Mouse (Mus musculus) liver, adult 2 months (tissue): Measurements from ENCODE around the gene Taldo1. TPM values are rescaled to one million over a fixed set of nuclear protein-coding genes. Genes with fewer than 3 reads are reported as not detected.
A peak's percentile ranks its signal among the peaks of the same experiment; 100 is the strongest.

Experiments used
- DNase-seq: peaks from one replicate; pipeline ENCODE4 v3.0.0-alpha.2; 2011; ENCODE audit warnings: low read depth, low spot score; ENCODE audit errors: extremely low read depth
- H3K27ac ChIP-seq: fragments of 200-500 bp; replicated peaks from 2 replicates; pipeline ENCODE4 v1.5.1; 2012; ENCODE audit warnings: low read depth, mild to moderate bottlenecking, control low read depth, inconsistent platforms, low read length; ENCODE audit not compliant: insufficient read depth
- H3K27me3 ChIP-seq: fragments of 200-500 bp; 2 replicates; pipeline ENCODE4 v1.6.1; 2012; ENCODE audit warnings: mild to moderate bottlenecking, moderate library complexity, low read length, inconsistent platforms; ENCODE audit not compliant: control insufficient read depth, insufficient read depth
- H3K36me3 ChIP-seq: fragments of 200-500 bp; 2 replicates; pipeline ENCODE4 v1.6.1; 2012; ENCODE audit warnings: low read length, inconsistent platforms; ENCODE audit not compliant: control insufficient read depth, insufficient read depth
- H3K4me1 ChIP-seq: fragments of 200-500 bp; 2 replicates; pipeline ENCODE4 v1.6.1; 2011; ENCODE audit warnings: low read length; ENCODE audit not compliant: control insufficient read depth, insufficient read depth
- H3K4me3 ChIP-seq: fragments of 200-500 bp; 2 replicates; pipeline ENCODE4 v1.5.1; 2011; ENCODE audit warnings: low read depth, mild to moderate bottlenecking, control low read depth, low read length, moderate library complexity; ENCODE audit not compliant: insufficient read depth
- H3K79me2 ChIP-seq: fragments of 200-500 bp; 2 replicates; pipeline ENCODE4 v1.6.1; 2012; ENCODE audit warnings: inconsistent platforms, mild to moderate bottlenecking, low read length, moderate library complexity; ENCODE audit not compliant: control insufficient read depth, insufficient read depth
- H3K9ac ChIP-seq: fragments of 200-500 bp; 2 replicates; pipeline ENCODE4 v1.6.1; 2012; ENCODE audit warnings: low read depth, mild to moderate bottlenecking, control low read depth, inconsistent platforms, low read length
- CTCF ChIP-seq: fragments of 200-500 bp; IDR thresholded peaks from 2 replicates; pipeline ENCODE4 v1.5.1; 2011; ENCODE audit warnings: low read depth, low read length, control low read depth
- POLR2A ChIP-seq: fragments of 200-500 bp; IDR thresholded peaks from 2 replicates; pipeline ENCODE4 v1.6.1; 2011; ENCODE audit warnings: low read length, control low read depth; ENCODE audit not compliant: insufficient read depth; ENCODE audit errors: extremely low read depth
- WGBS: fragments of 180-500 bp; shearing (Covaris S2); methylation state at CpG from one replicate; pipeline ENCODE4 v1.1.7; 2018; 5-methylcytosine and 5-hydroxymethylcytosine counted together
- polyA plus RNA-seq: library from polyadenylated mRNA; depleted of rRNA; stranded (reverse); fragments of >200 nt; gene quantifications from 2 replicates; pipeline ENCODE4 v1.2.3, GENCODE M21; 2012
- total RNA-seq: library from RNA; depleted of rRNA; stranded (reverse); fragments of >200 nt; gene quantifications from 2 replicates; pipeline ENCODE4 v1.2.3, GENCODE M21; 2014

Taldo1 gene
- total and polyA plus RNA-seq, 2 experiments, result 125 to 195 TPM

GRCm38 (mm10) chr7:141364349-141365048 lies 27.5 kb upstream of the Taldo1 start:
- WGBS, result 84% methylated on average over 5 of the region's 5 CpGs
- Histone ChIP-seq H3K27me3 (no peaks in the 10 kb centered on the region), H3K36me3 (peaks cover 4% of the 10 kb centered on the region; the same call in 1 of the 2 replicates), H3K4me1 (no peaks in the 10 kb centered on the region), H3K4me3 (no peak overlapping the region), H3K9ac (no peak overlapping the region), H3K27ac (no peak overlapping the region), H3K79me2 (no peaks in the 10 kb centered on the region)
- TF ChIP-seq POLR2A (no peak), CTCF (no peak)
- DNase-seq, result no peak

- Histone ChIP-seq H3K9ac (no peak overlapping the region), H3K36me3 (peaks cover 4% of the 10 kb centered on the region; the same call in 1 of the 2 replicates), H3K4me3 (no peak overlapping the region), H3K79me2 (no peaks in the 10 kb centered on the region), H3K27ac (no peak overlapping the region), H3K27me3 (no peaks in the 10 kb centered on the region), H3K4me1 (no peaks in the 10 kb centered on the region)
- DNase-seq, result no peak
- TF ChIP-seq CTCF (no peak), POLR2A (no peak)
- WGBS, result 71% methylated on average over 3 of the region's 3 CpGs
Observed at GRCm38 (mm10) chr7:141365049-141365445, 27.0 kb upstream of the Taldo1 start.

GRCm38 (mm10) chr7:141367358-141367757 lies 24.6 kb upstream of the Taldo1 start:
- Histone ChIP-seq H3K9ac (no peak overlapping the region), H3K27me3 (no peaks in the 10 kb centered on the region), H3K4me1 (no peaks in the 10 kb centered on the region), H3K4me3 (no peak overlapping the region), H3K27ac (no peak overlapping the region), H3K79me2 (no peaks in the 10 kb centered on the region), H3K36me3 (no peaks in the 10 kb centered on the region)
- WGBS, result 90% methylated on average over 4 of the region's 4 CpGs
- DNase-seq, result no peak
- TF ChIP-seq POLR2A (no peak), CTCF (no peak)

GRCm38 (mm10) chr7:141369918-141370317 lies 22.1 kb upstream of the Taldo1 start:
- TF ChIP-seq CTCF (no peak), POLR2A (no peak)
- WGBS, result 77% methylated on average over 5 of the region's 5 CpGs
- no peaks in the 10 kb centered on the region for H3K36me3 ChIP-seq
- no peaks in the 10 kb centered on the region for H3K79me2 ChIP-seq
- H3K9ac ChIP-seq, result no peak overlapping the region
- no peaks in the 10 kb centered on the region for H3K27me3 ChIP-seq
- peak overlapping the region; percentile 39; the same call in 1 of the 2 replicates for H3K27ac ChIP-seq
- no peak for DNase-seq
- H3K4me3 ChIP-seq, result no peak overlapping the region
- no peaks in the 10 kb centered on the region for H3K4me1 ChIP-seq

GRCm38 (mm10) chr7:141371942-141372595 lies 19.9 kb upstream of the Taldo1 start:
- no peak overlapping the region for H3K27ac ChIP-seq
- H3K4me1 ChIP-seq, result no peaks in the 10 kb centered on the region
- DNase-seq, result peak; percentile 37
- TF ChIP-seq CTCF (no peak), POLR2A (no peak)
- H3K36me3 ChIP-seq, result no peaks in the 10 kb centered on the region
- H3K4me3 ChIP-seq, result no peak overlapping the region
- H3K79me2 ChIP-seq, result no peaks in the 10 kb centered on the region
- H3K9ac ChIP-seq, result no peak overlapping the region
- 63% methylated on average over 6 of the region's 6 CpGs for WGBS
- no peaks in the 10 kb centered on the region for H3K27me3 ChIP-seq

DNA sequence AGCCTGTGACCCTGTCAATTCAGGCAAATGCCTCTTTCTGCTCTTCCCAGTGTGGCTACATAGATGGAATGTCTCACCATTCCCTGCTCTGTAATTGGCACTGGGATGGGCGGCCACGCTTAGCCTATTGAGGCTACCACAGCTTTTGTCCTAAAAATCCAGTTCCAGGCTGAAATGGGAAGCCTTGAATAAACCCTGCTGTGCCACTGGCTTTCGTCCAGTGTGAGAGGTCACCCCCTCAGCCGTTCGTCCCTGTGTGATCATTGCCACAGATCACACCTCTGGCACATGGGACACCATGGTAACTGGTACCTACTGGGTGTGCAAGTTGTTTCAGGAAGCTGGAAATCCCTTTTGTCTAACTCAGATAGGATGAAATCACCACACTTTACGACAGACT lies 18.4 kb upstream of the Taldo1 start:
- H3K27ac ChIP-seq, result no peak overlapping the region
- peak; percentile 51 for DNase-seq
- H3K4me1 ChIP-seq, result no peaks in the 10 kb centered on the region
- no peaks in the 10 kb centered on the region for H3K79me2 ChIP-seq
- H3K4me3 ChIP-seq, result no peak overlapping the region
- no peaks in the 10 kb centered on the region for H3K36me3 ChIP-seq
- no peaks in the 10 kb centered on the region for H3K27me3 ChIP-seq
- TF ChIP-seq POLR2A (no peak), CTCF (no peak)
- WGBS, result 48% methylated on average over 6 of the region's 6 CpGs
- H3K9ac ChIP-seq, result no peak overlapping the region
